Mouse (Mus musculus): ENCODE data around the gene Hist1h3f.
"Not testable (repeated sequence)": the region's sequence is repeated elsewhere in the genome, so short reads cannot be mapped to it uniquely, and the experiment has no call there.

DNA sequence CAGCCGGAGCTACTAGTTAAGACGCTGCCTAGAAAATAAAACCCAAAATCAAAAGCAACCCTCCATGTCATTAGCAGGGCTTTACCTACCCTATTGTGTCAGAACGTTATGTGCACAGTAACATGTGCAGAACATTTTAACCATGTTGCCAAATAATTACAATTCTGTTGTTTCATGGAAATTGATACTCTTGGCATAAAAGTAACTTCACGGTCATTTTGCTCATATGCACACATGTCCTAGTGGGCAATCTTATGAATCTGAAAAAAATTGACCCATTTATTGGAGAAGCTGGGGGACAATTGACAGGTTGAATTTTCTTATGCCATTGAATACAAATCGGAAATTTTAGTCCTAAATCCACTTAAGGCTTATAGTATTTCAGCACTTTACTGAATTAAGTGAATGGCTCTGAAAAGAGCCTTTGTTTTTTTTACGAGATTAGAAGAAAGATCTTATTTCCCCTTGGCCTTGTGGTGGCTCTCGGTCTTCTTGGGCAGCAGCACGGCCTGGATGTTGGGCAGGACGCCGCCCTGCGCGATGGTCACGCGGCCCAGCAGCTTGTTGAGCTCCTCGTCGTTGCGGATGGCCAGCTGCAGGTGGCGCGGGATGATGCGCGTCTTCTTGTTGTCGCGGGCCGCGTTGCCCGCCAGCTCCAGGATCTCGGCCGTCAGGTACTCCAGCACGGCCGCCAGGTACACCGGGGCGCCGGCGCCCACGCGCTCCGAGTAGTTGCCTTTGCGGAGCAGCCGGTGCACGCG is 26.6 kb downstream of the Hist1h3f start:
- TF ChIP-seq SIN3A (IDR thresholded peaks at IDR 0.05; ENCODE audit: low read length); USF1 (IDR thresholded peaks at IDR 0.05; ENCODE audit: low read depth, low read length); CTCF (IDR thresholded peaks at IDR 0.05 in 2 of 3, conservative IDR thresholded peaks at IDR 0.05 in 1 of 3; ENCODE audit: control insufficient read depth in 1 of 3, insufficient read depth in 1 of 3, low read depth in 2 of 3, low read length in 3 of 3, poor library complexity in 1 of 3, severe bottlenecking in 1 of 3); HCFC1 (IDR thresholded peaks at IDR 0.05; ENCODE audit: low read depth, low read length); GATA1 (IDR thresholded peaks at IDR 0.05; ENCODE audit: low read depth, low read length); USF2 (IDR thresholded peaks at IDR 0.05; ENCODE audit: borderline replicate concordance in 1 of 2, insufficient read depth in 1 of 2, low read depth in 1 of 2, low read length in 2 of 2); POLR2AphosphoS5 (IDR thresholded peaks at IDR 0.05; ENCODE audit: borderline replicate concordance, low read depth, low read length); POLR2AphosphoS2 (IDR thresholded peaks at IDR 0.05; ENCODE audit: low read length); TCF12 (IDR thresholded peaks at IDR 0.05; ENCODE audit: low read depth, low read length); ZNF384 (IDR thresholded peaks at IDR 0.05; ENCODE audit: low read depth, low read length); ZC3H11A (IDR thresholded peaks at IDR 0.05; ENCODE audit: low read depth, low read length); NELFE (IDR thresholded peaks at IDR 0.05; ENCODE audit: low read depth, low read length); TBP (IDR thresholded peaks at IDR 0.05; ENCODE audit: low read depth, low read length): not testable (repeated sequence)
- peak; percentile 71 to 86 for TF ChIP-seq POLR2A (IDR thresholded peaks at IDR 0.05; ENCODE audit: control insufficient read depth in 1 of 2, insufficient read depth in 1 of 2, low read depth in 1 of 2, low read length in 2 of 2, poor library complexity in 1 of 2)

Measured in MEL (cell line).